Mouse (Mus musculus) CH12.LX (cell line): ENCODE data around the gene Rbbp8nl. TPM values are rescaled to one million over a fixed set of nuclear protein-coding genes. Genes with fewer than 3 reads are reported as not detected.

Experiments used
- DNase-seq: peaks from one replicate; pipeline ENCODE4 v3.0.0-alpha.2; 2013; ENCODE audit errors: extremely low read depth
- H3K27ac ChIP-seq: 2 replicates; pipeline ENCODE4 v1.5.1; 2012; ENCODE audit warnings: low read depth, mild to moderate bottlenecking, control low read depth, moderate library complexity; ENCODE audit not compliant: insufficient read depth
- H3K27me3 ChIP-seq: replicated peaks from 2 replicates; pipeline ENCODE3; 2012; ENCODE audit warnings: inconsistent platforms
- H3K36me3 ChIP-seq, 2 experiments: replicated peaks in 1 of 2; 2 replicates each; pipeline versions ENCODE3 to v1.6.1; 2012; ENCODE audit warnings: inconsistent platforms in 1 of 2, low read length in 1 of 2, mild to moderate bottlenecking in 1 of 2, mixed read lengths in 1 of 2, moderate library complexity in 1 of 2; ENCODE audit not compliant: control insufficient read depth in 1 of 2, insufficient read depth in 1 of 2
- H3K4me1 ChIP-seq, 2 experiments: 2 replicates each; pipeline ENCODE4 v1.6.1; 2012; ENCODE audit warnings: inconsistent platforms in 1 of 2, moderate library complexity in 1 of 2; ENCODE audit not compliant: insufficient read depth in 2 of 2, control insufficient read depth in 1 of 2
- H3K4me2 ChIP-seq: 2 replicates; pipeline ENCODE4 v1.6.1; 2012; ENCODE audit warnings: low read depth, mild to moderate bottlenecking, control low read depth; ENCODE audit not compliant: poor library complexity, insufficient read depth, severe bottlenecking
- H3K4me3 ChIP-seq, 3 experiments: fragments of 150-350 bp in 1 of 3; sonication (generic) in 1 of 3; replicated peaks in 1 of 3; 2 replicates each; pipeline versions ENCODE3 to v1.5.1; 2011 to 2012; ENCODE audit warnings: low read depth in 2 of 3, low read length in 2 of 3, mild to moderate bottlenecking in 2 of 3, moderate library complexity in 2 of 3, control low read depth in 1 of 3, improper control_type of control experiment in 1 of 3, inconsistent platforms in 1 of 3, mixed read lengths in 1 of 3; ENCODE audit not compliant: poor library complexity in 1 of 3
- H3K79me2 ChIP-seq: replicated peaks from 2 replicates; pipeline ENCODE4 v1.6.1; 2012; ENCODE audit warnings: mild to moderate bottlenecking, moderate library complexity; ENCODE audit not compliant: control insufficient read depth, poor library complexity, insufficient read depth, severe bottlenecking; ENCODE audit errors: extremely low read depth
- H3K9ac ChIP-seq: 2 replicates; pipeline ENCODE4 v1.6.1; 2012; ENCODE audit warnings: low read depth, mild to moderate bottlenecking, control low read depth, moderate library complexity; ENCODE audit not compliant: insufficient read depth
- H3K9me3 ChIP-seq: replicated peaks from 2 replicates; pipeline ENCODE3; 2012; ENCODE audit warnings: low read length, inconsistent platforms, mixed read lengths
- BHLHE40 ChIP-seq: IDR thresholded peaks from 2 replicates; pipeline ENCODE4 v1.6.1; 2011; ENCODE audit warnings: mild to moderate bottlenecking, low read depth, low read length, improper control_type of control experiment
- CHD1 ChIP-seq: IDR thresholded peaks from 2 replicates; pipeline ENCODE4 v1.6.1; 2012; ENCODE audit warnings: low read depth, low read length, improper control_type of control experiment, inconsistent platforms
- CHD2 ChIP-seq: IDR thresholded peaks from 2 replicates; pipeline ENCODE4 v1.6.1; 2011; ENCODE audit warnings: low read length, improper control_type of control experiment
- CTCF ChIP-seq, 2 experiments: IDR thresholded peaks in 1 of 2; conservative IDR thresholded peaks in 1 of 2; 2 replicates each; pipeline ENCODE4 v1.5.1; 2011 to 2012; ENCODE audit warnings: low read depth in 2 of 2, low read length in 2 of 2, improper control_type of control experiment in 1 of 2, inconsistent platforms in 1 of 2, mild to moderate bottlenecking in 1 of 2, moderate library complexity in 1 of 2
- ELF1 ChIP-seq: IDR thresholded peaks from 2 replicates; pipeline ENCODE4 v1.6.1; 2014; ENCODE audit warnings: low read depth, mild to moderate bottlenecking, inconsistent platforms, low read length, improper control_type of control experiment
- EP300 ChIP-seq: IDR thresholded peaks from 2 replicates; pipeline ENCODE4 v1.6.1; 2011; ENCODE audit warnings: low read length, improper control_type of control experiment
- ETS1 ChIP-seq: conservative IDR thresholded peaks from 2 replicates; pipeline ENCODE4 v1.6.1; 2012; ENCODE audit warnings: low read depth, mild to moderate bottlenecking, inconsistent platforms, low read length, improper control_type of control experiment, moderate library complexity
- GABPA ChIP-seq: IDR thresholded peaks from 2 replicates; pipeline ENCODE4 v1.6.1; 2012; ENCODE audit warnings: low read depth, low read length, improper control_type of control experiment, inconsistent platforms; ENCODE audit not compliant: insufficient replicate concordance
- HCFC1 ChIP-seq: IDR thresholded peaks from 2 replicates; pipeline ENCODE4 v1.6.1; 2012; ENCODE audit warnings: low read depth, mild to moderate bottlenecking, inconsistent platforms, low read length, improper control_type of control experiment
- IRF4 ChIP-seq: IDR thresholded peaks from 2 replicates; pipeline ENCODE4 v1.6.1; 2014; ENCODE audit warnings: low read depth, mild to moderate bottlenecking, inconsistent platforms, low read length, improper control_type of control experiment
- MAFK ChIP-seq: IDR thresholded peaks from 2 replicates; pipeline ENCODE4 v1.6.1; 2011; ENCODE audit warnings: low read length, improper control_type of control experiment; ENCODE audit not compliant: insufficient replicate concordance
- MEF2A ChIP-seq: IDR thresholded peaks from 2 replicates; pipeline ENCODE4 v1.6.1; 2014; ENCODE audit warnings: low read depth, mild to moderate bottlenecking, inconsistent platforms, low read length, improper control_type of control experiment, borderline replicate concordance
- MXI1 ChIP-seq: IDR thresholded peaks from 2 replicates; pipeline ENCODE4 v1.6.1; 2011; ENCODE audit warnings: mild to moderate bottlenecking, low read depth, low read length, improper control_type of control experiment
- NRF1 ChIP-seq: IDR thresholded peaks from 2 replicates; pipeline ENCODE4 v1.6.1; 2014; ENCODE audit warnings: low read depth, mild to moderate bottlenecking, inconsistent platforms, low read length, improper control_type of control experiment, moderate library complexity
- POLR2A ChIP-seq: IDR thresholded peaks from 2 replicates; pipeline ENCODE4 v1.6.1; 2011; ENCODE audit warnings: low read depth, mild to moderate bottlenecking, improper control_type of control experiment, low read length
- POLR2AphosphoS2 ChIP-seq: IDR thresholded peaks from 2 replicates; pipeline ENCODE4 v1.6.1; 2011; ENCODE audit warnings: low read depth, low read length, improper control_type of control experiment
- RAD21 ChIP-seq: IDR thresholded peaks from 2 replicates; pipeline ENCODE4 v1.6.1; 2011; ENCODE audit warnings: low read depth, mild to moderate bottlenecking, low read length, improper control_type of control experiment, moderate library complexity
- TBP ChIP-seq: conservative IDR thresholded peaks from 2 replicates; pipeline ENCODE4 v1.6.1; 2011; ENCODE audit warnings: low read depth, low read length, improper control_type of control experiment
- USF1 ChIP-seq: IDR thresholded peaks from 2 replicates; pipeline ENCODE4 v1.6.1; 2014; ENCODE audit warnings: low read depth, mild to moderate bottlenecking, inconsistent platforms, low read length, improper control_type of control experiment
- USF2 ChIP-seq: conservative IDR thresholded peaks from 2 replicates; pipeline ENCODE4 v1.6.1; 2011; ENCODE audit warnings: low read depth, low read length, improper control_type of control experiment
- ZC3H11A ChIP-seq: IDR thresholded peaks from 2 replicates; pipeline ENCODE4 v1.6.1; 2012; ENCODE audit warnings: low read depth, mild to moderate bottlenecking, inconsistent platforms, low read length, improper control_type of control experiment
- ZKSCAN1 ChIP-seq: IDR thresholded peaks from 2 replicates; pipeline ENCODE4 v1.6.1; 2012; ENCODE audit warnings: low read depth, inconsistent platforms, low read length, improper control_type of control experiment, borderline replicate concordance
- ZMIZ1 ChIP-seq: IDR thresholded peaks from 2 replicates; pipeline ENCODE4 v1.6.1; 2012; ENCODE audit warnings: low read depth, mild to moderate bottlenecking, inconsistent platforms, low read length, improper control_type of control experiment
- dilution Hi-C: fragments of 300-500 bp; cut with MboI; formaldehyde crosslinking; loops from 2 replicates; pipeline ENCODE4 v1.14.3; 2020; ENCODE audit warnings: low sequenced_read_pairs; ENCODE audit not compliant: extremely low pct_unique_long_range_greater_than_20kb, extremely low pct_ligation_motif_present
- in situ Hi-C: fragments of 300-500 bp; cut with MboI; formaldehyde crosslinking; loops from 3 replicates; pipeline ENCODE4 v1.14.3; 2019; ENCODE audit warnings: low sequenced_read_pairs, low pct_ligation_motif_present, low pct_unique_long_range_greater_than_20kb, mixed read lengths
- polyA plus RNA-seq: library from polyadenylated mRNA; unstranded; fragments of >175 nt; gene quantifications from 2 replicates; pipeline ENCODE4 v1.2.1, GENCODE M21; 2012; ENCODE audit warnings: low read depth; ENCODE audit not compliant: insufficient read length
- total RNA-seq, 2 experiments: library from RNA; depleted of rRNA; stranded (reverse); fragments of 300-350 nt in 1 of 2; fragments of >200 nt in 1 of 2; gene quantifications; 2 replicates each; pipeline ENCODE4 v1.2.3; 2012 to 2014

Gene Rbbp8nl
- total and polyA plus RNA-seq, 3 experiments: not detected

GRCm38 (mm10) chr2:180317591-180317990 lies 27.9 kb upstream of the Rbbp8nl start:
- dilution Hi-C loops: no loop called here
- Histone ChIP-seq H3K4me2 (no peak overlapping the region), H3K9ac (no peak overlapping the region), H3K27ac (no peak overlapping the region), H3K9me3 (no peaks in the 10 kb centered on the region), H3K4me3 (no peak overlapping the region), H3K36me3 (no peaks in the 10 kb centered on the region), H3K27me3 (peaks cover 65% of the 10 kb centered on the region), H3K4me1 (no peaks in the 10 kb centered on the region), H3K79me2 (no peaks in the 10 kb centered on the region)
- TF ChIP-seq USF1 (no peak), ZC3H11A (no peak), NRF1 (no peak), CTCF (conservative IDR thresholded peaks at IDR 0.05 in 1 of 2, IDR thresholded peaks at IDR 0.05 in 1 of 2; ENCODE audit: low read depth in 2 of 2, low read length in 2 of 2) (no peak), POLR2AphosphoS2 (no peak), ETS1 (no peak), ZKSCAN1 (no peak), RAD21 (no peak), POLR2A (no peak), USF2 (no peak), TBP (no peak), HCFC1 (no peak), IRF4 (no peak), EP300 (no peak), MXI1 (no peak), ZMIZ1 (no peak), ELF1 (no peak), CHD1 (no peak), GABPA (no peak)
- in situ Hi-C loops: no loop called here
- no peak for DNase-seq

GRCm38 (mm10) chr2:180314292-180314691 lies 24.6 kb upstream of the Rbbp8nl start:
- Histone ChIP-seq H3K4me2 (no peak overlapping the region), H3K4me1 (no peaks in the 10 kb centered on the region), H3K27me3 (peaks cover 67% of the 10 kb centered on the region), H3K9me3 (no peaks in the 10 kb centered on the region), H3K4me3 (no peak overlapping the region), H3K27ac (no peak overlapping the region), H3K36me3 (no peaks in the 10 kb centered on the region), H3K9ac (no peak overlapping the region), H3K79me2 (no peaks in the 10 kb centered on the region)
- dilution Hi-C loops (no loop called here), in situ Hi-C loops (no loop called here)
- TF ChIP-seq CHD2 (no peak), MEF2A (no peak), BHLHE40 (no peak), TBP (no peak), EP300 (no peak), CHD1 (no peak), MAFK (no peak)
- no peak for DNase-seq
